8 mouse cellular contexts compared by ENCODE assay signal in the genomic region with DNA sequence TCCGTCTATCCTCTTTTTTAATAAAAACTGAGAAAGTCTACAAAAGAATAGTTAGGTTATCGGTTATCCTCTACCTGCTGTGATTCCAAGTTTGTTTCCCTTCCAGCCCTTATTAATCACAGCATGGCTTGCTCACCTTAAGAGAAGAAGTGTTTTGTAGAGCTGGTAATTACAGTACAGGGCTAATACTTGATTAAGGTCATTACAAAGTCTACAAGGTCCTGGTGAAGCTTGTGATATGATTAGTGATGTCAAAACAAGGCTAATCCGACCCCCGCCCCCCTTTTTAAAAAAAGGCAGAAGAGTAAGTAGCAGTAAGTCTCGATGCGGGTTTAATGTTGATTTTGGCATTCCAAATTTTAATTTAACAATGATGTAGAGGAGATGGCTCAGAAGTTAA. TPM values are rescaled to one million over a fixed set of nuclear protein-coding genes. Genes with fewer than 3 reads are reported as not detected.
A peak's percentile ranks its signal among the peaks of the same experiment; 100 is the strongest.
DNase-seq lines count a peak whose midpoint lies in the region; ATAC-seq lines count a peak whose summit lies in the region.

No protein-coding gene starts in this region.

- no peak overlapping the region for H3K9ac ChIP-seq in neural tube, embryonic 11.5 days (ENCODE audit: low read length)
- peak overlapping the region; percentile 65 for H3K9ac ChIP-seq in liver, embryonic 13.5 days
- H3K9ac ChIP-seq in stomach, embryonic 15.5 days: no peak overlapping the region

- intact Hi-C loops in left cerebral cortex, postnatal 14 days (cut with DNase I): loop anchor here (1.0 to 5.0 kb wide), 3 partner anchors 15 to 117 kb away; a partner anchor contains a TSS

- H3K27me3 ChIP-seq in neural tube, embryonic 11.5 days (ENCODE audit: control insufficient read depth, insufficient read depth, low read length): no peaks in the 10 kb centered on the region
- H3K27me3 ChIP-seq in liver, embryonic 13.5 days: no peaks in the 10 kb centered on the region
- no peaks in the 10 kb centered on the region for H3K27me3 ChIP-seq in stomach, embryonic 15.5 days (replicated peaks)

- 76% methylated on average over 6 of the region's 6 CpGs for WGBS in neural tube, embryonic 11.5 days
- WGBS in liver, embryonic 13.5 days (ENCODE audit: insufficient replicate concordance): 66% methylated on average over 6 of the region's 6 CpGs
- WGBS in stomach, embryonic 15.5 days: 59% methylated on average over 6 of the region's 6 CpGs

- ATAC-seq in neural tube, embryonic 11.5 days (ENCODE audit: insufficient read depth, low FRiP score, low TSS enrichment): no peak
- ATAC-seq in liver, embryonic 13.5 days (ENCODE audit: low read depth): no peak
- ATAC-seq in stomach, embryonic 15.5 days (ENCODE audit: insufficient read depth, low FRiP score, low read depth): no peak

- peak overlapping the region; percentile 77; the same call in 1 of the 2 replicates for H3K27ac ChIP-seq in neural tube, embryonic 11.5 days (ENCODE audit: low read depth, low read length)
- H3K27ac ChIP-seq in liver, embryonic 13.5 days: peak overlapping the region; percentile 100
- peak overlapping the region; percentile 87 for H3K27ac ChIP-seq in stomach, embryonic 15.5 days

- no peak overlapping the region for H3K4me3 ChIP-seq in neural tube, embryonic 11.5 days (ENCODE audit: low read depth, low read length)
- H3K4me3 ChIP-seq in liver, embryonic 13.5 days (replicated peaks): peak overlapping the region; percentile 12; the same call in 1 of the 2 replicates
- H3K4me3 ChIP-seq in stomach, embryonic 15.5 days (replicated peaks): no peak overlapping the region; the same call in 1 of the 2 replicates

- H3K36me3 ChIP-seq in neural tube, embryonic 11.5 days (ENCODE audit: control insufficient read depth, insufficient read depth, low read length): no peaks in the 10 kb centered on the region
- no peaks in the 10 kb centered on the region for H3K36me3 ChIP-seq in liver, embryonic 13.5 days
- H3K36me3 ChIP-seq in stomach, embryonic 15.5 days: no peaks in the 10 kb centered on the region

- H3K9me3 ChIP-seq in neural tube, embryonic 11.5 days (ENCODE audit: control insufficient read depth, low read length): no peaks in the 10 kb centered on the region
- no peaks in the 10 kb centered on the region for H3K9me3 ChIP-seq in liver, embryonic 13.5 days (replicated peaks)
- no peaks in the 10 kb centered on the region for H3K9me3 ChIP-seq in stomach, embryonic 15.5 days

- H3K4me2 ChIP-seq in neural tube, embryonic 11.5 days (ENCODE audit: low read depth): peak overlapping the region; percentile 31; the same call in 1 of the 2 replicates
- H3K4me2 ChIP-seq in liver, embryonic 13.5 days: peak overlapping the region; percentile 67
- H3K4me2 ChIP-seq in stomach, embryonic 15.5 days: peak overlapping the region; percentile 49

- H3K4me1 ChIP-seq in neural tube, embryonic 11.5 days (ENCODE audit: control insufficient read depth, insufficient read depth, low read length): 0 out of 2 replicates have a peak, but pooled peaks cover 3% of the 10 kb centered on the region
- peaks cover 60% of the 10 kb centered on the region for H3K4me1 ChIP-seq in liver, embryonic 13.5 days (replicated peaks)
- peaks cover 4% of the 10 kb centered on the region; the same call in 1 of the 2 replicates for H3K4me1 ChIP-seq in stomach, embryonic 15.5 days

- DNase-seq in cerebellum, adult 9-10 months: peak; percentile 51
- no peak for DNase-seq in cerebellum, postnatal 14 days
- no peak for DNase-seq in neural tube, embryonic 11.5 days (ENCODE audit: low spot score)
- DNase-seq in neural tube, embryonic 10.5 days (ENCODE audit: extremely low spot score, low spot score): no peak
- DNase-seq in liver, embryonic 13.5 days: no peak
- DNase-seq in left cerebral cortex, postnatal 14 days (ENCODE audit: low spot score in 2 of 2): no peak
- DNase-seq in ovary, postnatal 10 days (ENCODE audit: low spot score): no peak

RNA-seq across cellular contexts. Expression of a gene that starts 0.7 kb away (rescaled TPM):
- 4.1 and 5.2 TPM in 2 replicates for polyA plus RNA-seq in neural tube, embryonic 11.5 days (2014; fragmentation: Nextera tagmentation; extraction: Ambion mirVana)
- 5.4 and 8.6 TPM in 2 replicates for polyA plus RNA-seq in liver, embryonic 13.5 days (2015; fragmentation: Nextera tagmentation; extraction: Ambion mirVana)
- 4.0 and 6.1 TPM in 2 replicates for polyA plus RNA-seq in stomach, embryonic 15.5 days (2015; fragmentation: Nextera tagmentation; extraction: Ambion mirVana)
- total RNA-seq in left cerebral cortex, postnatal 14 days (2021): 100 to 1,000 TPM; 100 to 103 TPM

RNA-seq across cellular contexts. Expression of a gene that starts 3.4 kb away (rescaled TPM):
- polyA plus RNA-seq in neural tube, embryonic 11.5 days (2014; fragmentation: Nextera tagmentation; extraction: Ambion mirVana): not detected in 2 replicates
- not detected in 2 replicates for polyA plus RNA-seq in liver, embryonic 13.5 days (2015; fragmentation: Nextera tagmentation; extraction: Ambion mirVana)
- 0.19 TPM in 1 of 2 replicates, not detected in the other for polyA plus RNA-seq in stomach, embryonic 15.5 days (2015; fragmentation: Nextera tagmentation; extraction: Ambion mirVana)
- under 1 TPM in 1 of 2 experiments, not detected in 1; 0.40 TPM for total RNA-seq in left cerebral cortex, postnatal 14 days (2021)

RNA-seq across cellular contexts. Expression of a gene that starts 11.7 kb away (rescaled TPM):
- 3.2 and 3.3 TPM in 2 replicates for polyA plus RNA-seq in neural tube, embryonic 11.5 days (2014; fragmentation: Nextera tagmentation; extraction: Ambion mirVana)
- 6.6 and 8.8 TPM in 2 replicates for polyA plus RNA-seq in liver, embryonic 13.5 days (2015; fragmentation: Nextera tagmentation; extraction: Ambion mirVana)
- 7.9 and 8.8 TPM in 2 replicates for polyA plus RNA-seq in stomach, embryonic 15.5 days (2015; fragmentation: Nextera tagmentation; extraction: Ambion mirVana)
- 1 to 10 TPM; 2.9 to 3.1 TPM for total RNA-seq in left cerebral cortex, postnatal 14 days (2021)

RNA-seq across cellular contexts. Expression of a gene that starts 15.0 kb away (rescaled TPM):
- 21.3 and 22.2 TPM in 2 replicates for polyA plus RNA-seq in neural tube, embryonic 11.5 days (2014; fragmentation: Nextera tagmentation; extraction: Ambion mirVana)
- 81.2 and 88.9 TPM in 2 replicates for polyA plus RNA-seq in liver, embryonic 13.5 days (2015; fragmentation: Nextera tagmentation; extraction: Ambion mirVana)
- 104 and 105 TPM in 2 replicates for polyA plus RNA-seq in stomach, embryonic 15.5 days (2015; fragmentation: Nextera tagmentation; extraction: Ambion mirVana)
- 10 to 100 TPM; 25.0 to 27.3 TPM for total RNA-seq in left cerebral cortex, postnatal 14 days (2021)

RNA-seq across cellular contexts. Expression of a gene that starts 15.2 kb away (rescaled TPM):
- polyA plus RNA-seq in neural tube, embryonic 11.5 days (2014; fragmentation: Nextera tagmentation; extraction: Ambion mirVana): 0.92 and 0.97 TPM in 2 replicates
- 0.89 and 1.0 TPM in 2 replicates for polyA plus RNA-seq in liver, embryonic 13.5 days (2015; fragmentation: Nextera tagmentation; extraction: Ambion mirVana)
- 1.9 and 2.4 TPM in 2 replicates for polyA plus RNA-seq in stomach, embryonic 15.5 days (2015; fragmentation: Nextera tagmentation; extraction: Ambion mirVana)
- total RNA-seq in left cerebral cortex, postnatal 14 days (2021): 1 to 10 TPM; 1.9 to 2.0 TPM
